Mouse (Mus musculus) CD4-positive, CD25-positive, alpha-beta regulatory T cell, adult 4 months (primary cell): ENCODE measurements around the gene Gm8180. TPM values are rescaled to one million over a fixed set of nuclear protein-coding genes. Genes with fewer than 3 reads are reported as not detected.
"Not testable (repeated sequence)": the region's sequence is repeated elsewhere in the genome, so short reads cannot be mapped to it uniquely, and the experiment has no call there.

Source experiments
- ATAC-seq: one replicate; pipeline ENCODE4 v1.8.0; 2017
- polyA plus RNA-seq, 2 experiments: library from polyadenylated mRNA; unstranded; fragments of 100-300 nt; shearing (Covaris generic); gene quantifications; one replicate each; pipeline ENCODE4 v1.2.1; 2017

Gene Gm8180
- polyA plus RNA-seq: not detected

- ATAC-seq: not testable (repeated sequence)
These were observed at the start of gene Gm8180 for GRCm38 (mm10) chr14:43784645-43785044. Gm8180 (minus strand) TSS chr14:43784745.

GRCm38 (mm10) chr14:43830385-43830784 lies 45.8 kb upstream of the Gm8180 start:
- not testable (repeated sequence) for ATAC-seq

- ATAC-seq: not testable (repeated sequence)
These were observed 39.6 kb upstream of the Gm8180 start for GRCm38 (mm10) chr14:43824176-43824575.

- not testable (repeated sequence) for ATAC-seq
These were observed 37.3 kb upstream of the Gm8180 start for GRCm38 (mm10) chr14:43821869-43822268.

GRCm38 (mm10) chr14:43812458-43812857 lies 27.9 kb upstream of the Gm8180 start:
- ATAC-seq: not testable (repeated sequence)

GRCm38 (mm10) chr14:43808142-43808541 lies 23.6 kb upstream of the Gm8180 start:
- ATAC-seq: not testable (repeated sequence)

- not testable (repeated sequence) for ATAC-seq
These were observed 19.9 kb upstream of the Gm8180 start for GRCm38 (mm10) chr14:43804435-43804834.

- ATAC-seq: not testable (repeated sequence)
These were observed 12.4 kb upstream of the Gm8180 start for GRCm38 (mm10) chr14:43796905-43797470.

GRCm38 (mm10) chr14:43796069-43796904 lies 11.7 kb upstream of the Gm8180 start:
- ATAC-seq: no peak

- ATAC-seq: not testable (repeated sequence)
These were observed 9.3 kb upstream of the Gm8180 start for GRCm38 (mm10) chr14:43793811-43794210.

- not testable (repeated sequence) for ATAC-seq
These were observed 37.0 kb downstream of the Gm8180 start, which contains the start of gene Gm6526 for GRCm38 (mm10) chr14:43747566-43747965. Gm6526 (plus strand) TSS chr14:43747866.

Other genes with a start within 250 kb of the Gm8180 start
- gene Gm5799, start 241.2 kb downstream of the Gm8180 start, polyA plus RNA-seq: not detected
- gene Gm17654, start 205.6 kb downstream of the Gm8180 start, polyA plus RNA-seq: not detected
- not detected for gene Gm10375, start 176.7 kb downstream of the Gm8180 start, polyA plus RNA-seq
- not detected for gene Gm8165, start 107.5 kb downstream of the Gm8180 start, polyA plus RNA-seq
- gene Gm7324, start 86.9 kb downstream of the Gm8180 start, polyA plus RNA-seq: 1 to 10 TPM in 1 of 2 experiments, under 1 TPM in 1; 0.68 to 3.3 TPM
- gene Gm16506, start 57.3 kb downstream of the Gm8180 start, polyA plus RNA-seq: not detected
- not detected for gene Gm6526, start 36.9 kb downstream of the Gm8180 start, polyA plus RNA-seq
- not detected for gene Ear1, start 90.8 kb upstream of the Gm8180 start, polyA plus RNA-seq
- gene Ear10, start 138.8 kb upstream of the Gm8180 start, polyA plus RNA-seq: not detected
- under 1 TPM in 1 of 2 experiments, not detected in 1; 0.15 TPM for gene Gm8113, start 140.6 kb upstream of the Gm8180 start, polyA plus RNA-seq
- not detected for gene Ang5, start 172.3 kb upstream of the Gm8180 start, polyA plus RNA-seq
- not detected for gene Ang6, start 217.5 kb upstream of the Gm8180 start, polyA plus RNA-seq